Mouse (Mus musculus): ENCODE results near the gene Hsd17b6. TPM values are rescaled to one million over a fixed set of nuclear protein-coding genes. Genes with fewer than 3 reads are reported as not detected.
A peak's percentile ranks its signal among the peaks of the same experiment; 100 is the strongest.

Gene Hsd17b6
- polyA plus RNA-seq, 2 experiments = not detected

DNA sequence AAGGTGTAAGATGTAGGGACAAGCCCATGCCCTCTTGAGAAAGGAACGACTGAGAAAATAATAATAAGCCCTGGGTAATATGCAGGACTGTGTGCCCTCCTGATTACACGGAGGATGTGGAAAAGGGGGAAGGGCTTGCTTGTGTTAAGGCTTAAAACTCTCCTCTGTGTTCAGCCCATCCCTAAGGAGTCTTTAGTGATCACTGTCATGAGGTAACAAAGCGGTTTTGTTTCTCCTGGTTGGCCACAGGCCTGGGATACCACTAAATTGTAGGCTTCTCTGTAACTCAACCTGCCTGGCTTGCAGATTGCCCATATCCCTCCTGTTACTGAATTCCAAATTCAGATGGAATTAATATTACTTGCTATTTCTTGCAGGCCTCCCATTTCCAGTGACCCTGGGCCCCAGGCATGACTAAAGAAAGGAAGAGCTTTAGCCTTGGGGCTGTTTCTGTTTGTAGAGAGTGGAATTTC is 37.0 kb downstream of the Hsd17b6 start:
- no peak overlapping the region for H3K4me2 ChIP-seq (replicated peaks; ENCODE audit: low read depth, low read length, severe bottlenecking)
- 39% methylated on average over 3 of the region's 3 CpGs for WGBS
- no peak overlapping the region for H3K4me3 ChIP-seq (replicated peaks; ENCODE audit: low read length)
- H3K4me1 ChIP-seq (ENCODE audit: control insufficient read depth, insufficient read depth, low read length) = peaks cover 4% of the 10 kb centered on the region; the same call in 1 of the 2 replicates
- 0 out of 2 replicates have a peak overlapping the region, but pooled peaks have one; percentile 1 for H3K27ac ChIP-seq (replicated peaks; ENCODE audit: low read depth, low read length)
- peak; percentile 49 for DNase-seq (ENCODE audit: low spot score)
- H3K36me3 ChIP-seq (ENCODE audit: control insufficient read depth, insufficient read depth, low read length) = no peaks in the 10 kb centered on the region
- TF ChIP-seq POLR2A (IDR thresholded peaks at IDR 0.05; ENCODE audit: borderline replicate concordance, extremely low read depth, insufficient read depth, insufficient read length) = no peak
- ATAC-seq (ENCODE audit: low FRiP score, low read depth) = peak; percentile 84
- H3K27me3 ChIP-seq (ENCODE audit: control insufficient read depth, insufficient read depth, low read length) = no peaks in the 10 kb centered on the region
- no peaks in the 10 kb centered on the region for H3K9me3 ChIP-seq (ENCODE audit: control insufficient read depth, low read length)
- H3K9ac ChIP-seq (ENCODE audit: low read depth, low read length, severe bottlenecking) = no peak overlapping the region

DNA sequence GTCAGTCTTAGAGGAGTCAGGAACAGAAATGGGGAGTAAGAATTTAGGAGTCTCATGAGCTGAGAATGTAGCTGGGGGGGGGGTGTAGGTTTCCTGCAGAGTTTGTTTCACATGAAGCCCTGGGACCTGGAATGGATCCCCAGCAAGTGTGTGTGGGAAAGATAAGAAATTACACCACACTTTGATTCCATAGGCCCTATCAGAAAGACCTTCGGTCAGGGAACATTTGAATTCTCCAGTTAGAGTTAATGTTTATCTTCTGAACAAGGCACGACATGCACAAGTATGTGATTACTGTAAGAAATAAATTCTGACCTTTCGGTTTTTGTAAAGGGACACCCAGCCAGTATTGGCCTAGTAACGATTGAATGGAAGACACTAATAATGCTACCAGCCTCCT is 37.6 kb downstream of the Hsd17b6 start:
- TF ChIP-seq POLR2A (IDR thresholded peaks at IDR 0.05; ENCODE audit: borderline replicate concordance, extremely low read depth, insufficient read depth, insufficient read length) = no peak
- peaks cover 4% of the 10 kb centered on the region; the same call in 1 of the 2 replicates for H3K4me1 ChIP-seq (ENCODE audit: control insufficient read depth, insufficient read depth, low read length)
- DNase-seq (ENCODE audit: low spot score) (no peak), ATAC-seq (ENCODE audit: low FRiP score, low read depth) (no peak)
- H3K36me3 ChIP-seq (ENCODE audit: control insufficient read depth, insufficient read depth, low read length) = no peaks in the 10 kb centered on the region
- no peak overlapping the region for H3K4me3 ChIP-seq (replicated peaks; ENCODE audit: low read length)
- H3K27me3 ChIP-seq (ENCODE audit: control insufficient read depth, insufficient read depth, low read length) = no peaks in the 10 kb centered on the region
- H3K9ac ChIP-seq (ENCODE audit: low read depth, low read length, severe bottlenecking) = no peak overlapping the region
- no peak overlapping the region for H3K4me2 ChIP-seq (replicated peaks; ENCODE audit: low read depth, low read length, severe bottlenecking)
- 68% methylated on average over 4 of the region's 4 CpGs for WGBS
- H3K9me3 ChIP-seq (ENCODE audit: control insufficient read depth, low read length) = no peaks in the 10 kb centered on the region
- H3K27ac ChIP-seq (replicated peaks; ENCODE audit: low read depth, low read length) = 0 out of 2 replicates have a peak overlapping the region, but pooled peaks have one; percentile 1

DNA sequence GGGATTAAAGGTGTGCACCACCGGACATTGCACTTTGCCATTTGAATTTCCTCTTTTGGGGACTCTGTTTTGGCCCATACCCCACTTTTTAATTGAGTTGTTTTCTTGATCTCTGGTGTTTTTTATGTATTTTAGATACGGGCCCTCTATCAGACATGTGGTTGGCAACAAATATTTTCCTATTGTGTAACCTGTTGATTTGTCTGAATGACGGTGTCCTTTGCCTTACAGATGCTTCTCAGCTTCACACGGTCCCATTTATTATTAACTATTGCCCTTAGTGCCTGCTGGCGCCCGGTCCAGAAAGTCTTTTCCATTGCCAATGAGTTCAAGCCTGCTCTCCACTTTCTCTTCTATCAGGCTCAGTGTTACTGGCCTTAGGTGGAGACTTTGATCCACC is 40.9 kb downstream of the Hsd17b6 start:
- no peak overlapping the region for H3K4me3 ChIP-seq (replicated peaks; ENCODE audit: low read length)
- H3K9ac ChIP-seq (ENCODE audit: low read depth, low read length, severe bottlenecking) = no peak overlapping the region
- TF ChIP-seq POLR2A (IDR thresholded peaks at IDR 0.05; ENCODE audit: borderline replicate concordance, extremely low read depth, insufficient read depth, insufficient read length) = no peak
- no peak overlapping the region for H3K4me2 ChIP-seq (replicated peaks; ENCODE audit: low read depth, low read length, severe bottlenecking)
- ATAC-seq (ENCODE audit: low FRiP score, low read depth) (no peak), DNase-seq (ENCODE audit: low spot score) (no peak)
- no peaks in the 10 kb centered on the region for H3K9me3 ChIP-seq (ENCODE audit: control insufficient read depth, low read length)
- H3K27ac ChIP-seq (replicated peaks; ENCODE audit: low read depth, low read length) = no peak overlapping the region
- WGBS = 88% methylated on average over 6 of the region's 6 CpGs
- no peaks in the 10 kb centered on the region for H3K27me3 ChIP-seq (ENCODE audit: control insufficient read depth, insufficient read depth, low read length)
- H3K36me3 ChIP-seq (ENCODE audit: control insufficient read depth, insufficient read depth, low read length) = no peaks in the 10 kb centered on the region
- peaks cover 4% of the 10 kb centered on the region; the same call in 1 of the 2 replicates for H3K4me1 ChIP-seq (ENCODE audit: control insufficient read depth, insufficient read depth, low read length)

DNA sequence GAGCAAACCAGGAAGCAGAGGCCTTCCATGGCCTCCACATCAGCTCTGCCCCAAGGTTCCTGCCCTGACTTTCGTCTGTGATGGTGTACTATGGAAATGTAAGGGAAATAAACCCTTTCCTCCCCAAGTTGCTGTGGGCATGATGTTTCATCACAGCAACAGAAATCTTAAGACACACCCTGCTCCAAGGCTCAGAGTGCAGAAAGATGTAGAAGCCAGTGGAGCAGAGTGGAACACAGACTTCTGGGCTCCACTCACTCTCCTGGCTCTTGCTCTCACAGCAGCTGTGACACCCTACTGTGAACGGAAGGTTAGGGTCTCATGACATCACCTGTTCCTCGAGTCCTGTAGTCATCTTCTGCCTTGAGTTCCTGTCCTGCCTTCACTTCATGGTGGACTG is 43.4 kb downstream of the Hsd17b6 start:
- no peaks in the 10 kb centered on the region for H3K4me1 ChIP-seq (ENCODE audit: control insufficient read depth, insufficient read depth, low read length)

DNA sequence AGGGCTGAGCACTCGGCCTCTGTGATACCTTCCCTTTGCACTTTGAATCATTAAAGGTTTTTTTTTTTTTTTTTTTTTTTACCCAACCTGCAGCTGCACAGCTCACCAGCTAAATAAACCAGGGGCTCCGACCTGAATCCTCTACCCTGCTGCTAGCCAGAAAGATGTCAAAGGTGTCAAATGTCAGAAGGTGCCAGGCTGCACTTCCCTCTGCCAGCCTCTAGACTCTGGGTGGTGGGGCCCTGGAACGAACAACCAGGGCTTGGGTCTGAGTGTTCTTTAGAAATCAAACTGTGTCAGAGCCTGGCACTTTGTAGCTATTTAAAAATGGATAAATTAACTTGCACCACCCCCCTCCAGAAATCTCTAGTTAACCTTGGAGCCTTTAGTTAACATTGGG is 45.0 kb downstream of the Hsd17b6 start:
- DNase-seq (ENCODE audit: low spot score) = no peak
- no peak overlapping the region for H3K4me2 ChIP-seq (replicated peaks; ENCODE audit: low read depth, low read length, severe bottlenecking)
- no peak for TF ChIP-seq POLR2A (IDR thresholded peaks at IDR 0.05; ENCODE audit: borderline replicate concordance, extremely low read depth, insufficient read depth, insufficient read length)

More for the DNA sequence above, 43.4 kb downstream of the Hsd17b6 start:
- Histone ChIP-seq H3K9me3 (ENCODE audit: control insufficient read depth, low read length) (no peaks in the 10 kb centered on the region), H3K4me3 (replicated peaks; ENCODE audit: low read length) (no peak overlapping the region), H3K27ac (replicated peaks; ENCODE audit: low read depth, low read length) (no peak overlapping the region), H3K4me2 (replicated peaks; ENCODE audit: low read depth, low read length, severe bottlenecking) (no peak overlapping the region), H3K27me3 (ENCODE audit: control insufficient read depth, insufficient read depth, low read length) (no peaks in the 10 kb centered on the region), H3K36me3 (ENCODE audit: control insufficient read depth, insufficient read depth, low read length) (no peaks in the 10 kb centered on the region), H3K9ac (ENCODE audit: low read depth, low read length, severe bottlenecking) (no peak overlapping the region)
- TF ChIP-seq POLR2A (IDR thresholded peaks at IDR 0.05; ENCODE audit: borderline replicate concordance, extremely low read depth, insufficient read depth, insufficient read length) = no peak
- 44% methylated on average over 3 of the region's 3 CpGs for WGBS
- ATAC-seq (ENCODE audit: low FRiP score, low read depth) (no peak), DNase-seq (ENCODE audit: low spot score) (no peak)

More for the DNA sequence above, 45.0 kb downstream of the Hsd17b6 start:
- Histone ChIP-seq H3K27me3 (ENCODE audit: control insufficient read depth, insufficient read depth, low read length) (no peaks in the 10 kb centered on the region), H3K4me1 (ENCODE audit: control insufficient read depth, insufficient read depth, low read length) (no peaks in the 10 kb centered on the region), H3K27ac (replicated peaks; ENCODE audit: low read depth, low read length) (no peak overlapping the region), H3K9me3 (ENCODE audit: control insufficient read depth, low read length) (no peaks in the 10 kb centered on the region), H3K9ac (ENCODE audit: low read depth, low read length, severe bottlenecking) (no peak overlapping the region), H3K36me3 (ENCODE audit: control insufficient read depth, insufficient read depth, low read length) (no peaks in the 10 kb centered on the region), H3K4me3 (replicated peaks; ENCODE audit: low read length) (no peak overlapping the region)
- WGBS = 48% methylated on average over 3 of the region's 3 CpGs
- no peak for ATAC-seq (ENCODE audit: low FRiP score, low read depth)

Data from limb, embryonic 14.5 days (tissue).